Mouse (Mus musculus): ENCODE measurements around the gene Cacng7.
A peak's percentile ranks its signal among the peaks of the same experiment; 100 is the strongest.

Gene Cacng7

GRCm38 (mm10) chr7:3302556-3303275 lies 30.0 kb upstream of the Cacng7 start:
- DNase-seq (ENCODE audit: low read depth), result no peak

GRCm38 (mm10) chr7:3303276-3303781 lies 29.4 kb upstream of the Cacng7 start:
- no peak for DNase-seq (ENCODE audit: low read depth)

- no peak for DNase-seq (ENCODE audit: low read depth)
Observed at GRCm38 (mm10) chr7:3303789-3304188, 29.0 kb upstream of the Cacng7 start.

GRCm38 (mm10) chr7:3304298-3304697 lies 28.5 kb upstream of the Cacng7 start:
- DNase-seq (ENCODE audit: low read depth), result no peak

GRCm38 (mm10) chr7:3306400-3306799 lies 26.4 kb upstream of the Cacng7 start:
- no peak for DNase-seq (ENCODE audit: low read depth)

GRCm38 (mm10) chr7:3308646-3309045 lies 24.1 kb upstream of the Cacng7 start:
- no peak for DNase-seq (ENCODE audit: low read depth)

GRCm38 (mm10) chr7:3310233-3310632 lies 22.5 kb upstream of the Cacng7 start:
- no peak for DNase-seq (ENCODE audit: low read depth)

GRCm38 (mm10) chr7:3313571-3313970 lies 19.2 kb upstream of the Cacng7 start:
- no peak for DNase-seq (ENCODE audit: low read depth)

GRCm38 (mm10) chr7:3314121-3314520 lies 18.6 kb upstream of the Cacng7 start:
- DNase-seq (ENCODE audit: low read depth), result no peak

- no peak for DNase-seq (ENCODE audit: low read depth)
Observed at GRCm38 (mm10) chr7:3317704-3318103, 15.1 kb upstream of the Cacng7 start.

- DNase-seq (ENCODE audit: low read depth), result no peak
Observed at GRCm38 (mm10) chr7:3320856-3321255, 11.9 kb upstream of the Cacng7 start.

GRCm38 (mm10) chr7:3323826-3324225 lies 8.9 kb upstream of the Cacng7 start:
- DNase-seq (ENCODE audit: low read depth), result no peak

GRCm38 (mm10) chr7:3327961-3328360 lies 4.8 kb upstream of the Cacng7 start:
- no peak for DNase-seq (ENCODE audit: low read depth)

GRCm38 (mm10) chr7:3329776-3330546 lies 2.8 kb upstream of the Cacng7 start:
- peak; percentile 32 for DNase-seq (ENCODE audit: low read depth)

GRCm38 (mm10) chr7:3331171-3331570 lies 1.6 kb upstream of the Cacng7 start:
- no peak for DNase-seq (ENCODE audit: low read depth)

- no peak for DNase-seq (ENCODE audit: low read depth)
Observed at GRCm38 (mm10) chr7:3331581-3332223, 1.1 kb upstream of the Cacng7 start.

- no peak for DNase-seq (ENCODE audit: low read depth)
Observed at GRCm38 (mm10) chr7:3332224-3332615, 535 bp upstream of the Cacng7 start.

GRCm38 (mm10) chr7:3333542-3333941 lies 787 bp downstream of the Cacng7 start:
- DNase-seq (ENCODE audit: low read depth), result no peak

GRCm38 (mm10) chr7:3336412-3336811 lies 3.7 kb downstream of the Cacng7 start:
- no peak for DNase-seq (ENCODE audit: low read depth)

- no peak for DNase-seq (ENCODE audit: low read depth)
Observed at GRCm38 (mm10) chr7:3338286-3338935, 5.7 kb downstream of the Cacng7 start.

- no peak for DNase-seq (ENCODE audit: low read depth)
Observed at GRCm38 (mm10) chr7:3339010-3339409, 6.3 kb downstream of the Cacng7 start.

GRCm38 (mm10) chr7:3343861-3344260 lies 11.1 kb downstream of the Cacng7 start:
- no peak for DNase-seq (ENCODE audit: low read depth)

Measured in c-Kit-positive CD71-negative TER-119-negative erythroid progenitor cells, embryonic 14.5 days (primary cell).